Mouse (Mus musculus) testis, adult 2 months (tissue): ENCODE data around the gene Ippk.

Experiments used
- CTCF ChIP-seq: fragments of 200-500 bp; IDR thresholded peaks from 2 replicates; pipeline ENCODE4 v1.5.1; 2012; ENCODE audit warnings: low read depth, mild to moderate bottlenecking, inconsistent platforms, low read length, moderate library complexity; ENCODE audit not compliant: control insufficient read depth, insufficient read depth, insufficient replicate concordance
- POLR2A ChIP-seq: fragments of 200-500 bp; IDR thresholded peaks from 2 replicates; pipeline ENCODE4 v1.6.1; 2012; ENCODE audit warnings: low read depth, mild to moderate bottlenecking, inconsistent platforms, low read length, moderate library complexity; ENCODE audit not compliant: control insufficient read depth

- TF ChIP-seq POLR2A (no peak), CTCF (no peak)
Observed at GRCm38 (mm10) chr13:49377608-49378007, 43.4 kb upstream of the Ippk start.
